Mouse (Mus musculus) T-cell, adult 2 months (primary cell): Measurements from ENCODE around the gene Sema4a.

Source experiments
- DNase-seq: peaks from one replicate; pipeline ENCODE4 v3.0.0; 2022; ENCODE audit warnings: low spot score

Gene Sema4a

DNA sequence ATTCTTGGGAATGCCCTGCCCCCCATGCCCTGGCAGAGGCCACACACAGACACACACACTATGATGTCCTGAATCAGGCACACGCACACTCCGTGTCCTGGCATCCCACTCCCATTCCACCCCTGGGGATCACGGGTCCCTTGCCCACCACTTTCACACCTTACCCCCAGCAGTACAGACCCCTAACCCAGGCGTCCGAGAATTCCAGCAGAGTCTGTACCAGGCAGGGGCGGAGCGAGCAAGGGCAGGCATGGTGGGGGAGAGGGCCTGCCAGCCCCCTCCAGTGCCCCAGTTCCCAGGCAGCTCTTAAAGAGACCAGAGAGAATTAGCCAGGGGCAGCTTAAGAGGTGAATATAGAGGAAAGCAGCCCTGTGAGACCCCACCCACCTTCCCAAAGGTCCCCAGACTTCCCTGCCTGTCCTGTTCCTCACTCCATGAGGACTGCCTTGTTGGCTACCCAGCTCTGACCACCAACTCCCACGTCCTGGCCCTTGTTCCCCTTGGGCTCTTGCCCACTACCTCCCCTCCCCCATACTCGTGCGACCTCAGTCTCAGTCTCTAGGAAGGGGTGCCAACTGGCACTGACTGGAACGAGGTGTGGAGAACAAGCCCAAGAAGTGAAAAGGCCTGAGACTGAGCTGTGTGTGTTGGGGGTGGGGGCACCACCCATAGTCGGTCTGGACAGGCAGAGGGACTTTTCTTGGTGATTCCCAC, at the start of gene Sema4a:
Gene Sema4a (minus strand): TSS at position 200 of the 714 bp plus-strand sequence.
- DNase-seq: no peak

DNA sequence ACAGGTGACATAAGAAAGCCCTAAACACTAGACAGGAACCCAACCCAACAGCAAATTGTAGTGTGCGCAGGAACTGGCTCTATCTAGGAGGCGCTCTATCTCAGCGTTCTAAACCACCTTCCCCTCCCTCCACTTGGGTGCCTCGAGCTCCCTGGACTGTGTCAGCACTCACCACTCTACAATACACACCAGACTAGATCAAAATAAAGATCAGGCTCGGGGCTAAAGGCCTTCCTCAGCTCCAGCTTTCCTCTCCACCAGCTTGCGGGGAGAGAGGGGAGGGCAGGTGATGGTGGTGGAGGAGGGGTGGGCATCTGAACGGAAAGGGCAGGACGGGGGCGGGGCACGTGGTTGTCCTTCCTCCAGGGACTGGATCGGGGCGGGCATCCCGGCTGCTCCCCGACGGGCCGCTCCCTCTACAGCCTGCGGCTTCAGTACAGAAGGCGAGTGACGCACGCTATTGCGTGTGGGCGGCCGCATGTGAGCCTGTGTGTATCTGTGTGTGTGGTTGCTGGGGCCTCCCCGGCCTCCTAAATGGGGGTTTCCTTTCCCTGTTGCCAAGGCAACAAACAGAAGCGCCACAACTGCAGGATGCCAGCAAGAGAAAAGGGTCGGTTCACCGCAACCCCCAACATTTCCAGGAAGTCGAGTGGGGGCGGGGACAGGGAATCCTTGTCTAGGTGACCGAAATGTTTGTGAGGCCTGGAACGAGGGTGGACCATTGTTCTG, 48.9 kb upstream of the Sema4a start, which contains the start of gene Lmna:
Gene Lmna (minus strand): TSS at position 265 of the 729 bp plus-strand sequence.
- DNase-seq: peak; percentile 100

DNA sequence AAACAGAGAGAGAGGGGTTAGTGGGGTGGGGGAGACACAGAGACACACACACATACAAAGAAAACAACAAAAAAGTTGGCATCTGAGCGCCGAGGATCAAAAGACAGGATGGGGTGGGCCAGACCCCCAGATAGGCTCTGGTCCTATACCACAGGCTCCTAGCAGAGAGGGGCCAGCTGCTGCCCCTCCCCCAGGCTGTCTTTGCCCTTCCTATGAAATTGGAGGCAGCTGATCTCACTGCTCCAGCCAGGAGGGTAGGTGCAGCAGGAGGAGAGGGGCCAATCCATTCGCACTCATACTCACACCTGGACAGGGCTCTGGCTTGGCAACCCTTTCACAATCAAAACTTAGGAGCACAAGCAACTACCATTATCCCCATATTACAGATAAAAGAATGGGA, 48.3 kb upstream of the Sema4a start:
- no peak for DNase-seq

DNA sequence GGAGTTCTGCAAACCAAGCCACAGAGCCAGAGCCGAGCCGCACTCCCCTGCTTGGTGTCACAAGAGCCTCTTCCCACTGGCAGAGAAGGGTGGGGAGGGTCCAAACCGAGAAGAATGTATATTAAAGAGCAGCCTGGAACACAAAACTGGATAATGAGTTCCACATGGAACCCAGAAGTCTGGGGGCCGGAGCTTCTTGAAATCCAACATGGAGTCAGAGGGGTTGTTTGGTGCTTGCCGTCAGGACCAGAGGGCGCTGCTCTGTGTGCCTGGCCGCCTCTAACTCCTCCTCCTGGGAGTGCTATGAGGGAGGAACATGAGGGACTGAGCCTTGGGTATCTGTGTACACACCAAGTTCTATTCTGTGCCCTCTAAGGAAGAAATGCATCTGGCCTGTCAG, 44.8 kb upstream of the Sema4a start:
- DNase-seq: no peak

DNA sequence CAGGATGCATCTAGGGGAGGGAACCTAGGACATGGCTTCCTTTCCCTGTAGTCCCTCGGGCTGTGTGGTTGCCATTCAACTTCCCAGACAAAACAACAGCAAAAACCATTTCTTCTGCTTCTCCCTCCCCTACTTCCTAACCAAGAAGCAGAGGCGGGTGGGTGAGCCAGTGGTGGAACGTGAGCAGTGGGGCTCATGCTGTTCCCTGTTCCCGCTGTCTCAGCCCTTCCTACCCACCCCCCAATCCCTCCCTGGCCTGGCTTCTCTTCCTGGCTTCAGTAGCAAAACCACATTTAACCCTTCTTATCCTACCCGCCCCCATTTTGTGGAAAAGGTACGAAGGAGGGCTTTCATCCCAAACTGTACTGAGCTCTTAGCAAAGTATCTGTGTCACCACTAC, 44.1 kb upstream of the Sema4a start:
- DNase-seq: no peak

DNA sequence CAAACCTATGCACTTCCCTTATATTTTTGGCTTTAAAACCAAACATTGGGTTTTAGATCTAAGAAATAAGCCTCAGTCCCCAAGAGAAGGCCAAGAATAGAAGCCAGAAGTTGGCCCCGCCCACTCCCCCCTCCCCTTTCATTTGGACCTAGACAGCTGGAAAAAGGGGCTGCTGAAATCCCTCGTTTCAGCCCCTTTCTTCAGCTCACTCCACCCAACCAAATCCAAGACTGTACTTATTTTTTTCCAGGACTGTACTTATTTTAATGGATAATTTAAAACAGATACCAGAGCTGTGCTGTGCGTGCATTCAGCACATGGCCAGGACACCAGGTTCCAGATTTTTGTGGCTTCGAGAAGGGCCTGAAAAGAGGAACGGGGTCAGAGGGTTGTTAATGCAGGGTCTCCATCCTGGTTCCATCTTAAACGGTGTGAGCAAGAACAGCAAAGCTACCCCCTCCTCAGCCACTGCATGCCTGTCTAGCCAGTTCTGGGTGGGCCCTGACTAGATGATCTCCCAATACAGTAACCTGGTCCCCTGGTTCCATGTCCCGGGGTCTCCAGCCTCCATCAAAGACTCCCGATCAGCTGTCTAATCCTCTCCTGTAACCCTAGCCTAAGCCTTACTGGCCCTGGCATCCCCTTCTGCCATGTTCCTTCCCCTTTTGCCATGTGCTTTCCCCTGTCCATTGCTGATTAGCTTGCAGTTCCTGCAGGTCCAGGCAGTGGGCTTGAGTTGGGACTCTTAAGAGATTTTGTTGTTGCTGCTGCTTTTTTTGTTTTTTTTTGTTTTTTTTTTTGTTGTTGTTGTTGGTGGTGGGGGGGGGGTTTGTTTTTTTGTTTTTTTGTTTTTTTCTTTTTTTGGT, 43.1 kb upstream of the Sema4a start:
- DNase-seq: no peak

DNA sequence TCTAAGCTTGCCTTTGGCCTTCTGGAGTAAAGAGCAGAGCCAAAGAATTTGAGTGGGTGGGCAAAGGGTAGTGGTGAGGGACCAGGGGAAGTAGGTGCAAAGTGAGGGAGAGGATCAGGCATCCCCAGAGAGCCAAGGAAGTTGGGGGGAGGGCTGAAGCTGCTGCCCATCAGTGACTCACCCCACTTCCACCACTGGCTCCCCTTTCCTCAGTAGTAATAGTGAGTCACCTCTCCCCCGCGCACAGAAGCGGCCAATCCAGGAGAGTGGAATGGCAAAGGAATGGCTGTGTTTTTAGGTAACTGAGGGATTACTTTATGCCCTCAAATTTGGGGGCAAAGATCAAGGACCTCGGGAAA, 42.5 kb upstream of the Sema4a start:
- DNase-seq: no peak

DNA sequence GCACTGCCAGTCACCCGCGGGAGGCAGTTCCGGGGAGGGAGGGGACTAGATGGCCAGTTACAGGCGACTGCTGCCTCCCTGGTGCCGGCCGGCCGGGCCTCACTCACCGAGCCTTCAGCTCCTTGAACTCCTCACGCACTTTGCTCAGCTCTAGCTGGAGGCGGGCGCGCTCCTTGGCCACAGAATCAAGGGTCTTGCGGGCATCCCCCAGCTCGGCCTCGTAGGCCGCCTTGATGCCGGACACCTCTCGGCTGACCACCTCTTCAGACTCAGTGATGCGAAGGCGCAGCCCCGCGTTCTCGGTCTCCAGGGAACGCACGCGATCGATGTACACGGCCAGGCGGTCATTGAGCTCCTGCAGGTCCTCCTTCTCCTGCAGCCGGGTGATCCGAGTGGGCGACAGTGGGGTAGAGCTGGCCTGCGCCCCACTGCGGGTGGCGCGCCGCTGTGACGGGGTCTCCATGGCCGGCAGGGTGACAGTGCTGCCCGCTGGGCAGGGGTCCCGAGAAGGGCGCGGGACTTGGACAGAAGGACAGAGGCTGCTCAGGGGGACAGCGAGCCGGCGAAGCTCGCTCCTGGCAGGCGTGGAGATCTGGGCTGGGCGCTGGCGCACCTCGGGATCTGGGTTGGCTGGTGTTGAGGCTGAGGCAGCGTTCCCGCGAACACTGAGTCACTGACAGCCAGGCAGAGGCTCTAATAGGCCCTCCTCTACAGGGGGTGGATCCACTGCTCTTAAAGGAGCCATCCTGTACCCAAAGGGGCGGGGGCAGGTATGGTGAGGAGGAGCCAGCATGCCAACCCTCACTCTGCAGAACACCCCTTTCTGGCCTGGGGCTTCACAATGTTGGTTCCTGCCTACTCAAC, 41.9 kb upstream of the Sema4a start:
- DNase-seq: peak; percentile 70

DNA sequence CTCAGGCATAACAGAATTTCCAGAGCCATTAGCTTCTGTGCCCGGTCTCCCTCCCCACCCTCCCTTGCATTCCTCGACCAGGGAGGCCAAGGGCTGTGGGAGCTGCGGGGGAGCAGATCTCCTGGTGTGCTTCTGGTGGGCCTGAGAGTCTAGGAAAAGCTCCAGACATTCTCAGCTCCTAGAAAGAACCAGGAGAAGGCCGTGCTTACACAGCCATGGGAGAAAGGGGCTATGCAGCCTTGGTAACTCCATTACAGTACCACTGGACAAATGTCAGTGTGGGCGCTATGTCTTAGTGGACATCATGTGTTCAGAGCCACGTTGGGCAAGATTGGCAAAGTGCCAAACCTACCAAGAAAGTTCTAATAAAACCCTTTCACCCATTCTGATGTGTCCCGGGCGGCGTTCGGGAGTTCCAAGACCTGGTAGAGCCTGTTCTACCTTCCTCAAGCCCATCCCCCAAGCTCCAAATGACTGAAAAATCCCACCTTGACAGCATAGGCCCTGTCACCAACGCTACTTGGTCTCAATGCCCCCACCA, 41.1 kb upstream of the Sema4a start:
- DNase-seq: no peak

DNA sequence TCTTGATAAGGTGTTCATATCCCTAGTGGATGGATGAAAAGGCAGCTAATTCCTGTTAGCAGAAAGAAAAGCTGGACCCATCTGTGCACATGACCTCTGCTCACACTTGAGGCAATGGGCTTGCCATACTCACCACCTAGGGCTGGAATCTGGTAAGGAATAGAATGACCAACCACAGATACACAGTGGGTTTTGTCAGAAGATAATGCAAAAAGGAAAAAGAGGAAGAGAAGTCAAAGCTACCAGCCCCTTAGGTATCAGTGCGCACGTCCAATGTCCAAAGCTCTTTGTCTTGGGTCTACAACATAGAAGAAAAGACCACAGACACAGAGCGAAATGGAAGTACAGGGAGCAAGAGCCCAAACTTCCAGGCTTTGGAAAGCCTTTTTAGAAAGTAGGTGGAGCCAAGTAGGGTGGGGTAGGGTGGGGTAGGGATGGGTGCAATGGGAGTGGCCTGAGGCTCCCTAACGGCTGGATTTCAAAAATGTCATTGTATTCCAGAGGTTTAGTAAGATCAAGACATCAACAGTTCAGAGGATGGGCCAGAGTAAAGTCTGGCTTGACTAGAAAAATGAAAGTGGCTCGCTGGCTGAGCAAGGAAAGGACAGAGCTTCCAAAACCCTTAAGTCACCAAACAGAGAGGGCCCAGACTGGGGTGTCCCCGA, 40.5 kb upstream of the Sema4a start:
- DNase-seq: no peak

DNA sequence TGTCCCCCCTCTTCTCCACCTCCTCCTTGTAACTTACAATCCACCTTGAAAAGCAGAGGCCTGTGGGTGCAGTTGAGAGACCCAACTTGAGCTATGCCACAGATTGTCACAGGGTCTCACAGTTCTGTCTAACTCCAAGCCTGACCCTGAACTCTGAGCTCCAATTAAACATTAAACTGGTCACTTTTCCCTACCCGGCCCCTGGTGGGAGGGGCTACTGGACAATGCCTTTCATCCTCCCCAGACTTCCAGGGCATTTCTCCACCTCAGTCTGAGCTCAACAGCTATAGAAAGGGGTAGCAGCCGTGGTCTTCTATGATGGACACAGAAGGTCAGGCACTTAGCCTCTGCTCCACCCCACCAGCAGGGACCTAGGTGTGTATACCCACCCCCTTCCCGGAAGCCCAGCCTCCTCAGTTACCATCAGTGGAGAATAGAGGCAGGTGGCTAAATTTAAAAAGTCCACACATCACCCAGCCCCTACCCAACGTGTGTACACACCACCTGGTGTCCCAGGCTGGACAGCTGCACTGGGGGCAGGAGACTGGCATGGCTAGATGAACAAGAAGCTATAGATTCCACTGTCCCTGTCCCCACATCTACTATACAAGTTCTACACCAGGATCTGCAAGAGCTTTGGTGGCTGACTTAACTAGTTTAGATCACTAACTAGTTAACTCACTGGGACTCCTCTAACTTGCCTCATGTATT, 39.8 kb upstream of the Sema4a start:
- DNase-seq: no peak

DNA sequence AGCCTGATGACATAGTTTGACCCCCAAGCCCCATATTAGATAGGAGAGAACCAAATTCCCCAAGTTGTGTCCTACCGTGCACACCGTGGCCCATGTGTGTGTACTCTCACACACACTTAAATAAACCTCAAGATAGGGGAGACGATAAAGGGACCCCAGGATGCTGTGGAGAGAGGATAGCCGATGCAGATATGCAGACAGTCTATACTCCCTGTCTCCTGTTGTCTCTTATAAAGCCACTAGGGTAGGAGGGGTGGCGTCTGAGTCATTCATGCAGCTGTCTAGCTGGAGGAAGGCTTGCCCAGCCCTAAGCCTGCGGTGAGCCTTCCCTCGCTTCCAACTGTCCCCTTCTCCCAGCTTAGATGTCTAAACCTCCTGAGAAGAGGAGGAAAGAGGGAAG, 39.1 kb upstream of the Sema4a start:
- no peak for DNase-seq

DNA sequence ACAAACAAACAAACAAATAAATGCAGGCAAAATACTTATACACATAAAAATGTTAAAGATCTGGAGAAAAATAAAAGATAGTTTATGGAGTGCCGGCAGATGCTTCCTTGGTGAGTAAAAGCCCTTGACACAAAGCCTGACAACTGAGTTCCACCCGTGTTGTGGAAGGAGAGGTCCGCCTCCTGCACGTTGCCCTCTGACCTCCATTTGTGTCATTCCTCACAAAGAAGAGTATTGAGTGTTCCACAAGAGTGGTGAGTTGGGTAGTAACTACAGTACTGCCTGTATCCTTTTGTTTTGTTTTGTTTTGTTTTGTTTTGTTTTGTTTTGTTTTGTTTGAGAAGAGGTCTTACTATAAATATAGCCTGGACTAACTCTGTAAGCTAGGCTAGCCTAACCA, 38.6 kb upstream of the Sema4a start:
- DNase-seq: no peak

DNA sequence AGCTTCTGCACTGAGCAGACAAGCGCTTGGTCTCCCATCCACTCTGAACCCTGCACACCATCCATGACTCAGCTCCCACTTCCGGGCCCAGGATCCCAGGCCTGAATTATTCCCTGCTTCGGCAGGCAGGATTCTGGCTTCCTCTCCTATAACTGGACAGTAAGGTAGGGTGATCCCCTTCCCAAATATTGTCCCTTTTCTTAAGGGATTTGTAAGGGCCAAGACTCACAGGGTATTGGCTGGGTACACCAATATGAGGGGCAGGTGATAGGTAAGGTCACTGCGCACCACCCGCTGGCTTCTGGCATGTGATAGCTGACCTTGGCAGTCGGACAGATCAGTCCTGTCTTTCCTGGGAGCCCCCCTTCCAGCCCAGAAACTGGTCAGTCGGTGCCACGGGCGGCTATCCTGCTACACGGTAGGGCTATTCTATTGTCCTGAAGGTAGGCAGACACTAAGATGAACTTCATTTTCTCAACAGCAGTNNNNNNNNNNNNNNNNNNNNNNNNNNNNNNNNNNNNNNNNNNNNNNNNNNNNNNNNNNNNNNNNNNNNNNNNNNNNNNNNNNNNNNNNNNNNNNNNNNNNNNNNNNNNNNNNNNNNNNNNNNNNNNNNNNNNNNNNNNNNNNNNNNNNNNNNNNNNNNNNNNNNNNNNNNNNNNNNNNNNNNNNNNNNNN, 34.9 kb upstream of the Sema4a start:
- no peak for DNase-seq

DNA sequence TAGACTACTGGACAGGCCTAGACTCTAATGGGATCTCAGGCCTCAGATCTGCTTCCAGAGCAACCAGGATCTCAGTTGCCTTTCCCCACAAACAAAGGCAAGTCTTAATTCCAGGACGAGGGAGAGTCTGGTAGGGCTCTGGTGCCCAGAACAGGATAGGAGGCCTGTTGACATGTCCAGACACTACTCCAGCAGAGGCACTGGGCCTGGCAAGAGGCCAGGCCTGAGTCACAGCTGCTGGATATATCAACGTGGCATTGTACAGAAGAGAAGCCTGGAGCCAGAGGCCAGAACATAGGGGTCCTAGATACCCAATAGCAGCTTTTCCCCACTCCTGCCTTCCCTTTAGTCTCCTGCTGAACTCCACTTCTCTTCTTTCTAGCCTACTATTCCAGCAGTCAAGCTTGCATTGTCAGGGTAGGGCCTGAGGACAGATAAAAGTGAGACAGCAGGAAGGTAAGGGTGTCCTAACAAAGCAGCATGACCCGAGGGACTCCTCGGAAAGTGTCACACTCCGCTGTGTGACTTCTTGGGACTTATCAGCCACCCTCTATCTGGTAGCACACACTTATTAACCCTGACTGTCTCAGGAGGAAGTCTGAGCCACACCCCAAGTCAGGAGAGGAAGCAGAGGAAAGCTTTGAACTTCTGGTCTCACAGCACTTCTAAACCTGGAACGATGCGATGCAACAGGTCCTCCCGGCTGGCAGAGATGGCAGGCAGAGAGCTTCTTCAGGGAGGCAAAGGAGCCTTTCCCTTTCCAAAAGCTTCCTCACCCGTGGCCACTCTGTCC, 34.0 kb upstream of the Sema4a start:
- DNase-seq: no peak

DNA sequence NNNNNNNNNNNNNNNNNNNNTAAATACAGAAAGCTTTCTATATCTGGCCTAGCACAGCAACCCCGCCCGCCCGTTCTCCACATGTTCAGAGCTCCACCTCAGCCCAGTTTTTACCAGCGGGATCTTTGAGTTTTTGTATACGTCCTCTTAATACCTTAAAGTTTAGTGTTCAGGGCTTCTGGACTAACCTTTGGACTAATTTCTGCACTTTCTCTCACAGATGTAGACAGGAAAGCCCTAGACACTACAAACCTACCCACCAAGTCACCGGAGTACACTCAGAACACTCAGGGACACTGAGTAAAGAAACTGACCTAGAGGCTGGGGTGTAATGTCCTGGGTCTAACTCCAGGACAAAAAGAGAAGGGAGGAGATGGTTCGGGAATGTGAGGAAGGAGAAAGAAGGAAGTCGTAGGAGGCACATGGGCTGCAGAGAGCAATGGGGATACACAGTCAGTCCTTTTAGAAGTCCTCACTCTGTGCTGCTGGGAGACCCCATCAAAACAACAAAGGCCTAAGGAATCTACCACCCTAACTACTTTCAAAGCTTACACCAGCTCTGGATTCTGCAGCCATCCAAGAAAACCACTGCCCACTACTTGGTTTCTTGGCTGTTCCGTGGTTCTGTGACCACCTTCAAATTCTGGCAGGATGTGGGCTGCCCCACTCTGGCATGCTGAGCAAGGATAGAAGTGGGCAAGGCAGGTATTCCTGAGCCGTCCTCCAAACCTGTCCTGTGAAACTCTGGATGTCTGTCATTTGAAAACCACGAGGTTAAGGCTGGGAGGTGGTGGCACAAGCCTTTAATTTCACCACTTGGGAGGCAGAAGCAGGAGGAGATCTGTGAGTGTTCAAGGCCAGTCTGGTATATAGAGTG, 33.0 kb upstream of the Sema4a start:
- DNase-seq: no peak

DNA sequence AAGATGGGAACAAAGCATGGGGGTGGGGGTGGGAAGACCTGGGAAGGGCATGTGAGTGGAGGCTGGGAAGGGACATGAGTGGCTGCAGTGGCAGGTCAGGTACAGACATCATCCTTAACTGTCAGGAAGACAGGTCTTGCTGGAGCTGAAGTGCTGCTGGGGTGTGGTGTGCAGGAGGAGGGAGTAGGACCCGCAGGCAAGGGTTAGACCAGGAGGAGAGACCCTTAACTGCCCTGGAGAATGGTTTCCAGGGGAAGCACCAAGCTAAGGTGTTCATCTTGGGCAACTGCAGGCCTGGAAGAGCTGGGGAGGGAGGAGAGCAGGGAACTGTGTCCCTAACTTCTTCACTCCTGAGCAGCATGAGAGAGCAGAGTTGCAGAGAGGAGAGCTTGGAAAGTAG, 26.4 kb upstream of the Sema4a start:
- DNase-seq: no peak

DNA sequence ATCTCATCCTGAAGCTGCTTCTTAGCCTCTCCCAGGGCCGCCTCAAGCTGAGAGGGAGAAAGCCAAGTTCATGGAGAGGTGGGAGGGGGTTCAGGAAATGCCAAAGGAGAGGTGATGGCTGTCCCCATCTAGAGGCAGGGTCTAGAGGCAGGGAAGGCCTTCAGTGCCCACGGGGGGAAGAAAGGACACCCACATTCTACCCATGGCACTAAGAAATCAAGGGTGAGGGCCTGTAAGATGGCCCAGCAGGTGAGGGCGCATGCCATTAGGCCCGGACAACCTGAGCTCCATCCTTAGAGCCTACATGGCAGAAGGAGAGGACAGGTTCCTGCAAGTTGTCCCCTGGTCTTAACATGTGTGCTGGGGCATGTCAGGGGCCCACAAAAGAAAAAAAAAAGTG, 25.9 kb upstream of the Sema4a start:
- no peak for DNase-seq
